Mouse (Mus musculus) frontal cortex, postnatal 25 days (tissue): ENCODE data around the gene Ngfr.
"Not testable (repeated sequence)": the region's sequence is repeated elsewhere in the genome, so short reads cannot be mapped to it uniquely, and the experiment has no call there.

Experiments used
- DNase-seq, 2 experiments: peaks; one replicate each; pipeline ENCODE4 v3.0.0; 2022; ENCODE audit warnings: low spot score in 2 of 2

Ngfr gene

DNA sequence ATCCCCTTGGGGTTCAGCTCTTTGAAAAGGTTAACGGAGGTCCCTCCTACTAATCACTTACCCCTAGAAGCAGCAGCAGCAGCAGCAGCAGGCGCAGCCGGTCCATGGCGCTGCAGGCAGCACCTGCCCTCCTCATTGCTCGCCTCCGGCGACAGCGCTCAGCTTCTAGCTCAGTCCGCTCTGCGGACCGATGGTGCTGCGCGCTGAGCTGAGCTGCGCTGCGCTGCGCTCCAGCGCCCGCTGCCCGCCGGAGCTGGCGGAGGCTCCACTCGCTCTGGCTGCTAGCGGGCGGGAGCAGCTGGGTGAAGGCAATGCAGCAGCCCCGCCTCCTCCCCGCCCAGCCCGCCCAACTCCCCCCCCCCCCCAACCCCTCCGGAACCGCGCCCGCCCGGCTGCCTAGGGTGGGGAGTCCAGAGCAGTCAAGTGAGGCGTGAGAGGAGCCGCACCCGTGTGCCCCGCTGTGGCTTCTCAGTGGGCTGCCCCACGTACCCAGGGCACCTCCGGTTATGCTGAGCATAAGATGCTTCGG is at the start of gene Ngfr:
Gene Ngfr (minus strand): TSS at position 313 of the 529 bp plus-strand sequence.
- DNase-seq = no peak

DNA sequence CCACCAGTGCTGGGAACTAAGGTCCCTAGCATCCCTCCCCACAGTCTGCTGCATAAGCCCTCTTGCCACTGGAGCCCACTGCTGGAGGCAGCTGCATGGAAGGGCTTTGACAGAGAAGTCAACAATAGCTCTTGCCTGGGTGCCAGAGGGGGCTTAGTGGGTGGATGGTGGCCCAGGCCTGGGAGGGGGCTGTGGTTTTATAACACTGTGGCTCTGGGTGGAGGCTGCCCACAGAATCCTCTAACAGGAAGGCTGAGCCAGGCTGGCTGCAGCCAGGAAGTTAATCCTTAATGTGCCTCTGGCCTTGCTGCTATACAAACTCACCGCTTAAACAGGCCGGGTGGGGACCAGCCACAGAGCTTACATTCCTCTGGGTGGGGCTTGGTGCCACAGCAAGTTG is 47.5 kb upstream of the Ngfr start:
- no peak for DNase-seq

- DNase-seq = no peak
Measured at GRCm38 (mm10) chr11:95633512-95634000, 46.0 kb upstream of the Ngfr start.

- no peak for DNase-seq
Measured at GRCm38 (mm10) chr11:95632474-95632873, 44.9 kb upstream of the Ngfr start.

GRCm38 (mm10) chr11:95631301-95631700 is 43.8 kb upstream of the Ngfr start:
- no peak for DNase-seq

GRCm38 (mm10) chr11:95630558-95630957 is 43.0 kb upstream of the Ngfr start:
- no peak for DNase-seq

- no peak for DNase-seq
Measured at GRCm38 (mm10) chr11:95622426-95622825, 34.9 kb upstream of the Ngfr start.

DNA sequence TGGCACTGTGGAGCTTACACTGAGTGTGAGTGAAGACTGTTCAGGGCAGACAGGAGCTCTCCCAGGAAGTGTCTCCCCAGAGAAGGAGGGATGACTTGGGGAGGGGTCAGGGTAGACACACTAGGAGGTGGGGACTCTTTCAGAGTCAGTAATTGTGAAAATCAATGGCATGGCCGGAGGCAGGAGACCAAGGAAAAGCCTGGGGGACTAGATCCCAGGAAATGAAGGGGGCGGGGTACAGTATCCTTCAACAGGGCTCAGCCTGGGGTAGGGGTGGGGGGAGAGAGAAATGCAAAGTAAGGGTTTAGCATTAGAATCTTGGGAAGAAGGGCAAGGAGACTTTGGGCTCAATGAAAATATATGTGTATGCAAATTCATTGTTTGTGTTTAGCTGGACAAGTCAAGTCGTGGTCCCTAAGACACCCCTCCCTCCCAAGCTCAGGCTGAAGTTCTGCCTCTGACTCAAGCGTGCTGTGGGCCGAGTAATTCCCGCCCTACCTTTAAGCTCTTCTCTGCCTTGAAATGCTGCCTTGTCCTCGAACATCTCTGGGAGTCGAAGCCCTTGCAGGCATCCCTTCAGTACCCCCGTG is 34.1 kb upstream of the Ngfr start:
- no peak for DNase-seq

GRCm38 (mm10) chr11:95621010-95621409 is 33.5 kb upstream of the Ngfr start:
- DNase-seq = no peak

DNA sequence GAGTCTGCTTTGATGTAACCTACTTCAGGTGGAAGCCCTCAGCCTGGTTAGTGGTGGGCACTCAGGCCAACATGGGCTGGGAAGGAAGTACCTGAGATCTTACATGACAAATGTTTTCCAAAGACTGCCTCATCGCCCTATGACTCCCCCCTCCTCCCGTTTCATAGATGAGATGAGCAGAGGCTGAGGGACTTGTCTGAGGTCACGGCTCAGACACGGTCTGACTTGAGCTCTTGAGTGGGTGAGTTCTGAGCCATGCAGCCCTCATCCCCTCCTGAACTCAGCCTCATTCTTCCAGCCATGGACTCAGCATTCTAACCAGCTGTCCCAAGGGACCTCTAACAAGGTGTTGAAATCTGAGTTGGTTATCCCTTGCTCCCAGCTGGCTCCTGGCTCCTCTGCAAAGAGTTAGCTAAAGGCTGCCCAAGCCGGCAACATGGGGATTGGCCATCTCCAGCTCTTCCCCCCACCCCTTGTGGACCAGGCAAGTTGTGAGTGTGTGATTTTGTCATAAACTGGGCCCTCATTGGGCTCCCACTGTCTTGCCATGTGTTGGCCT is 32.4 kb upstream of the Ngfr start:
- DNase-seq = no peak

DNA sequence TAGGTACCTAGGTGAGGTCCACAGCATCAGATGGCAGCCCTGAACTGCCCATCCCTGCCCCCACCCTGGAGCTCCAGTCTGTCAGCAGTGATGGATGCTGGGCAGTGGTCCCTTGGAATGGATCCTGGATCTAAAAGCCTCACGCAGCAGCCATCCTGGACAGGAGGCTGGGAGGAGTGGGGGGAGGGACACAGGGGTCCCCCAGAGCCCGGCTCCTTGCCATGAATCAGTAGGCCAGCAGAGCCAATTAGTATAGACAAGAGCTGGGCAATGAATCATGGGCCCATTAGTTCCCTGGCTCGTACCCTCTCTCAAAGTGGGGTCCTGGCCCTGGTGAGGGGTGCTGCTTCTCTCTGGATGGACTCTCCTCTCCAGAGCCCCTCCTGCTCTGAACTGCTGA is 31.5 kb upstream of the Ngfr start:
- no peak for DNase-seq

- DNase-seq = peak; percentile 11 to 15
Measured at GRCm38 (mm10) chr11:95617785-95618465, 30.4 kb upstream of the Ngfr start.

DNA sequence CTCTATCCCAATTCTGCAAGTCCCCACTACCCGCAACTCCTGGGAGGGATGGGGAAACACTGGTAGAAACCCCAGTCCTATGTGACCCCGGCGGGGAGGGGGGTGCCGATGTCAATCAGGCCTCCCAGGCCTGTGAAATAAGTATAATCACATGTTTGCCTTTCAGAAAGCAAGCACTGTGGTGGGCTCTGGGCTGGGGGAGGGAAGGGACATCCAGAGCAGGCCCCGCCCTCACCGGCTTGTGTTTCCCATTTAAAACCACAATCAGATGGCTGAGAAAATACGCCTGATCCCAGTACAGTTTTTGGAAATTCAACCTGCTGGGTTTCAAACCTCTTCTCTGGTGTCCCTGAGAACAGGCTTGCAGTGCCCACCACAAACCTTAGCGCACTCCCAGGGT is 27.2 kb upstream of the Ngfr start:
- no peak for DNase-seq

GRCm38 (mm10) chr11:95611283-95611682 is 23.7 kb upstream of the Ngfr start:
- DNase-seq = no peak

- DNase-seq = no peak
Measured at GRCm38 (mm10) chr11:95610391-95610902, 22.9 kb upstream of the Ngfr start.

- no peak for DNase-seq
Measured at GRCm38 (mm10) chr11:95609924-95610323, 22.4 kb upstream of the Ngfr start.

GRCm38 (mm10) chr11:95607286-95607685 is 19.8 kb upstream of the Ngfr start:
- not testable (repeated sequence) for DNase-seq

- no peak for DNase-seq
Measured at GRCm38 (mm10) chr11:95598214-95599062, 10.9 kb upstream of the Ngfr start.

- no peak for DNase-seq
Measured at GRCm38 (mm10) chr11:95597741-95598140, 10.2 kb upstream of the Ngfr start.

DNA sequence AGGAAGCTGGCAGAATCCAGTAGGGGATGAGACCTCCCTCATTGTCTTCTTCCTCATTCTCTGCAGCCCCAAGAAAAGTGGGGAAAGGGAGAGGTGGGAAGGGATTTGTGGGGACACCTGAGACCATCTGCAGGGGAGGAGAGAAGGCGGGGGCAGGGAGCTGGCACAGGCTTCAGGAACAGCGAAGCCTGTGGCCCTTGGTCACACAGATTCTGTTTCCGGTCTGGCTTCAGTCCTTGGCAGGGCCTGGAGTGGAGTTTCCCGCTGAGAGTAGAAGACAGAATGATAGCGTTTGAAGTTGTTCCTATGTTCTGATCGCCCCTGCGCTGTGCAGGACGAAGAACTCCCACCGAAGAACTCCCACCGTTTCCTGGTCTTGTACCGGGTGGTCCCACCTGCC is 9.2 kb upstream of the Ngfr start:
- DNase-seq = no peak

GRCm38 (mm10) chr11:95596150-95596515 is 8.6 kb upstream of the Ngfr start:
- DNase-seq = no peak
